Mouse (Mus musculus): ENCODE data around the gene Kctd10. TPM values are rescaled to one million over a fixed set of nuclear protein-coding genes. Genes with fewer than 3 reads are reported as not detected.
A peak's percentile ranks its signal among the peaks of the same experiment; 100 is the strongest.

The Kctd10 gene
- total and polyA plus RNA-seq, 2 experiments = 11.4 to 14.4 TPM

DNA sequence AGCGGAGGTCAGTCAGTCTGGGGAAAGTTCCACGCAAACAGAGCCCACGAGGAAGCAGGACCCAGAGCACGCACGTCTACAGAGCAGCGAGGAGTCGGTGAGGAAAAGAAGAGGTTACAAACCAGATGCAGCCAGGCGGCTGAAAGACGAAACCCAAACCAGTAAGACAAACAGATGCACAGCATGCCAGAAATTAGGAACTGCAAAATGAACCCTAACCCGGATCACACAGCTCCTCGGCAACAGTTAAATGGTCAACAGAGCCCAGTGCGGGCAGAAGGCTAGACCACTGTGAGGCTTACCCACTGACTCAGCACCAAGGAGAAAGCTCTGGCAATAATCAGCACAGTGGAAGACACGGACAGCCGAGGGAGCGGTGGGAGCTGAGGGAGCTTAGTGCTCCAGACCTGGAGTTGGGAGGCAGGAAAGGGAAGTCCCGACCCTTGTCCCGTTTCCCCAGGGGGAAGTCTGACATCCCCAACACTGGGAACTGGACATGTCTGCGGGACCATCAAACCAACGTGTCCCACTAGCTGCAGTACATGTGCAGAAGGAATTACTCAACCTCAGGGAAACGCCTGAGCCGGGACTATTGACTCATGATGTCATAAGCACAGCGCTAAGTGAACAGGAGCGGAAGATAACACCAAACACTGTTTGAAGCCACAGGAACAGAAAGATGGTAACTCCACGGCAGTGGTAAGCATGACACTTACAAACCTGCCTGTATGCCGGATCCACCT is 8.4 kb downstream of the Kctd10 start:
- peaks cover 7% of the 10 kb centered on the region; the same call in 1 of the 2 replicates for H3K4me1 ChIP-seq (ENCODE audit: control insufficient read depth, insufficient read depth, low read length)
- no peaks in the 10 kb centered on the region for H3K27me3 ChIP-seq (ENCODE audit: control insufficient read depth, insufficient read depth, low read length)
- TF ChIP-seq CTCF (IDR thresholded peaks at IDR 0.05; ENCODE audit: low read depth, low read length) (no peak), POLR2A (IDR thresholded peaks at IDR 0.05; ENCODE audit: extremely low read depth, insufficient read depth, low read length) (no peak)
- no peak overlapping the region for H3K4me3 ChIP-seq (ENCODE audit: insufficient read depth, low read depth, low read length)
- DNase-seq (ENCODE audit: extremely low read depth, low read depth, low spot score) = no peak
- no peak overlapping the region for H3K9ac ChIP-seq (ENCODE audit: low read depth, low read length)
- WGBS = 59% methylated on average over 25 of the region's 25 CpGs
- H3K36me3 ChIP-seq (ENCODE audit: control insufficient read depth, insufficient read depth, low read length) = no peaks in the 10 kb centered on the region
- H3K27ac ChIP-seq (replicated peaks; ENCODE audit: insufficient read depth, low read depth, low read length) = peak overlapping the region; percentile 0; the same call in 1 of the 2 replicates
- 0 out of 2 replicates have a peak, but pooled peaks cover 23% of the 10 kb centered on the region for H3K79me2 ChIP-seq (ENCODE audit: control insufficient read depth, insufficient read depth, low read length)

DNA sequence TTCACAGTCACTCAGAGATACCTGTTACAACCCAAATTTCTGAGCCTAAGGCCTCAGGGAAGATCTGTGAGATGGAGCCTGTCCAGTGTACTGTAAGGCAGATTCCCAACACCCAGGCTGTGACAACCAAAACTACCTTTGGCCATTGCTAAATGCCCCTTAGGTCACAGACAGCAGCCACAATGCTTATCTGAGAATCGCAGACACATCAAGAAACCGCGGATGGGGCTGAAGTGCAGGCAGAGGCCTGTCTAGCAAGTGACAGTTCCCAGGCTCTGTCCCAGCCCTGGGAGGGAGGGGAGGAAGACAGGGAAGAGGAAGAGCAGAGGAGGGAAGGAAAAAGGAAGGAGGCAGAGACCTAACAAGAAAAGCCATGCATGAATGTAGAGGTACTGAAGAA is 9.0 kb downstream of the Kctd10 start:
- no peak for DNase-seq (ENCODE audit: extremely low read depth, low read depth, low spot score)
- Histone ChIP-seq H3K27ac (replicated peaks; ENCODE audit: insufficient read depth, low read depth, low read length) (peak overlapping the region; percentile 0; the same call in 1 of the 2 replicates), H3K4me1 (ENCODE audit: control insufficient read depth, insufficient read depth, low read length) (peaks cover 7% of the 10 kb centered on the region; the same call in 1 of the 2 replicates), H3K79me2 (ENCODE audit: control insufficient read depth, insufficient read depth, low read length) (0 out of 2 replicates have a peak, but pooled peaks cover 20% of the 10 kb centered on the region), H3K9ac (ENCODE audit: low read depth, low read length) (no peak overlapping the region), H3K4me3 (ENCODE audit: insufficient read depth, low read depth, low read length) (no peak overlapping the region), H3K27me3 (ENCODE audit: control insufficient read depth, insufficient read depth, low read length) (no peaks in the 10 kb centered on the region), H3K36me3 (ENCODE audit: control insufficient read depth, insufficient read depth, low read length) (no peaks in the 10 kb centered on the region)
- WGBS = 39% methylated on average over 3 of the region's 3 CpGs
- TF ChIP-seq CTCF (IDR thresholded peaks at IDR 0.05; ENCODE audit: low read depth, low read length) (no peak), POLR2A (IDR thresholded peaks at IDR 0.05; ENCODE audit: extremely low read depth, insufficient read depth, low read length) (no peak)

DNA sequence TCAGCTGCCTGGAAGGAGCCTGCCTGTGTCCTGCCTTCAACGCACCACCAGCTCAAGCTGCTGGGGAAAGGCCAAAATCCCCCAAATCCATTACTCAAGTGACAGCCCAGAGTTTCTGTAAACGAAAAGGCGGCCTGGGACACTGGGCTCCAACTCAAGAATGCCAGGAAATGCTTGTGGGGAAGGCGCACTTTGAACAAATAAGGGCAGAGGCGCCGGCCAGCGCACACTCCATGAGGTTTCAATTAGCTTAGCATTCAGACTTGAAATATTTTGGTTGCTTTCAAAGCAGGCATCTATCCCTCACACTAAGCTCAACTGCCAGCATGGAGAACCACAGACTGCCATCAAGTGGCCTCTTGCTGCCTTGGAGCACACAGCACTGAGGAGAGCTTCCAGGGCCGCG is 9.9 kb downstream of the Kctd10 start:
- Histone ChIP-seq H3K4me1 (ENCODE audit: control insufficient read depth, insufficient read depth, low read length) (peaks cover 7% of the 10 kb centered on the region; the same call in 1 of the 2 replicates), H3K36me3 (ENCODE audit: control insufficient read depth, insufficient read depth, low read length) (no peaks in the 10 kb centered on the region)

DNA sequence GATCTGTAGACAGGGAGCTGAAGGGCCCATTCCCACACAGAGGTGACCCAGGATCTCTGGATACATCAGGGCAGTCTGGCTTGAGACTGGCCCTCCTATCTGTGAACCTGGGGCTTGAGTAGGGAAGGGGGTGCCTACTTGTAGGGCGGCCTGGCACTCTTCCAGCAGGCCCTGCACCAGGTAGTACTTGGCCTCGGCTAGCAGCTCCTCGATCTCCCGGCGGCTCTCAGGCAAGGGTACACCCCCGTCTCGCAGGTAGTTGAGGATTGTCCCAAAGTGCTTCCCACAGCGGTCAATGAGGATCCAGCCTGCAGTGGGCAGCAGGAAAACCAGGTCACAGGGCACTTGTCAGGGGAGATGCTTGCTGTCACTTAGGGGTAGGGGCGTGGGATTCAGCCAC is 10.4 kb downstream of the Kctd10 start:
- no peak for DNase-seq (ENCODE audit: extremely low read depth, low read depth, low spot score)
- Histone ChIP-seq H3K36me3 (ENCODE audit: control insufficient read depth, insufficient read depth, low read length) (no peaks in the 10 kb centered on the region), H3K4me1 (ENCODE audit: control insufficient read depth, insufficient read depth, low read length) (peaks cover 5% of the 10 kb centered on the region; the same call in 1 of the 2 replicates), H3K9ac (ENCODE audit: low read depth, low read length) (no peak overlapping the region), H3K79me2 (ENCODE audit: control insufficient read depth, insufficient read depth, low read length) (0 out of 2 replicates have a peak, but pooled peaks cover 11% of the 10 kb centered on the region), H3K27ac (replicated peaks; ENCODE audit: insufficient read depth, low read depth, low read length) (peak overlapping the region; percentile 26), H3K4me3 (ENCODE audit: insufficient read depth, low read depth, low read length) (no peak overlapping the region), H3K27me3 (ENCODE audit: control insufficient read depth, insufficient read depth, low read length) (no peaks in the 10 kb centered on the region)
- WGBS = 79% methylated on average over 9 of the region's 9 CpGs
- TF ChIP-seq CTCF (IDR thresholded peaks at IDR 0.05; ENCODE audit: low read depth, low read length) (no peak), POLR2A (IDR thresholded peaks at IDR 0.05; ENCODE audit: extremely low read depth, insufficient read depth, low read length) (no peak)

More for the DNA sequence above, 9.9 kb downstream of the Kctd10 start:
- Histone ChIP-seq H3K27ac (replicated peaks; ENCODE audit: insufficient read depth, low read depth, low read length) (peak overlapping the region; percentile 32), H3K27me3 (ENCODE audit: control insufficient read depth, insufficient read depth, low read length) (no peaks in the 10 kb centered on the region), H3K9ac (ENCODE audit: low read depth, low read length) (no peak overlapping the region), H3K4me3 (ENCODE audit: insufficient read depth, low read depth, low read length) (no peak overlapping the region), H3K79me2 (ENCODE audit: control insufficient read depth, insufficient read depth, low read length) (0 out of 2 replicates have a peak, but pooled peaks cover 15% of the 10 kb centered on the region)
- TF ChIP-seq POLR2A (IDR thresholded peaks at IDR 0.05; ENCODE audit: extremely low read depth, insufficient read depth, low read length) = no peak
- no peak for TF ChIP-seq CTCF (IDR thresholded peaks at IDR 0.05; ENCODE audit: low read depth, low read length)
- 65% methylated on average over 9 of the region's 9 CpGs for WGBS
- DNase-seq (ENCODE audit: extremely low read depth, low read depth, low spot score) = peak; percentile 42

GRCm38 (mm10) chr5:114368803-114369496 is 11.4 kb downstream of the Kctd10 start:
- Histone ChIP-seq H3K27me3 (ENCODE audit: control insufficient read depth, insufficient read depth, low read length) (no peaks in the 10 kb centered on the region), H3K27ac (replicated peaks; ENCODE audit: insufficient read depth, low read depth, low read length) (no peak overlapping the region), H3K36me3 (ENCODE audit: control insufficient read depth, insufficient read depth, low read length) (no peaks in the 10 kb centered on the region), H3K4me1 (ENCODE audit: control insufficient read depth, insufficient read depth, low read length) (peaks cover 5% of the 10 kb centered on the region; the same call in 1 of the 2 replicates), H3K9ac (ENCODE audit: low read depth, low read length) (no peak overlapping the region), H3K4me3 (ENCODE audit: insufficient read depth, low read depth, low read length) (no peak overlapping the region), H3K79me2 (ENCODE audit: control insufficient read depth, insufficient read depth, low read length) (0 out of 2 replicates have a peak, but pooled peaks cover 8% of the 10 kb centered on the region)
- 95% methylated on average over 16 of the region's 16 CpGs for WGBS
- DNase-seq (ENCODE audit: extremely low read depth, low read depth, low spot score) = no peak
- no peak for TF ChIP-seq CTCF (IDR thresholded peaks at IDR 0.05; ENCODE audit: low read depth, low read length)
- TF ChIP-seq POLR2A (IDR thresholded peaks at IDR 0.05; ENCODE audit: extremely low read depth, insufficient read depth, low read length) = no peak

Data from liver, adult 2 months (tissue).